Mouse (Mus musculus): ENCODE data around the gene Arg2. TPM values are rescaled to one million over a fixed set of nuclear protein-coding genes. Genes with fewer than 3 reads are reported as not detected.
A peak's percentile ranks its signal among the peaks of the same experiment; 100 is the strongest.
"Not testable (repeated sequence)": the region's sequence is repeated elsewhere in the genome, so short reads cannot be mapped to it uniquely, and the experiment has no call there.

The Arg2 gene
- polyA plus RNA-seq, 1 experiment = not detected

- peak within 1 kb of the TSS; percentile 74 for H3K4me3 ChIP-seq (ENCODE audit: low read depth, low read length)
- no peak for TF ChIP-seq POLR2A (IDR thresholded peaks at IDR 0.05; ENCODE audit: insufficient read depth, low read length)
- TF ChIP-seq CTCF (IDR thresholded peaks at IDR 0.05; ENCODE audit: low read depth, low read length) = peak; percentile 14
- TF ChIP-seq EP300 (IDR thresholded peaks at IDR 0.05; ENCODE audit: insufficient read depth, low read depth, low read length) = no peak
- peak within 1 kb of the TSS; percentile 75 for H3K9ac ChIP-seq (ENCODE audit: low read depth, poor library complexity, severe bottlenecking)
- H3K27me3 ChIP-seq (ENCODE audit: control insufficient read depth, insufficient read depth, low read length, poor library complexity, severe bottlenecking) = no peaks in the 10 kb centered on the region
- peaks cover 13% of the 10 kb centered on the region for H3K36me3 ChIP-seq (ENCODE audit: control insufficient read depth, insufficient read depth, low read length, poor library complexity, severe bottlenecking)
- H3K27ac ChIP-seq (ENCODE audit: insufficient read depth, low read length) = no peak within 1 kb of the TSS
- no peaks in the 10 kb centered on the region for H3K4me1 ChIP-seq (ENCODE audit: control insufficient read depth, insufficient read depth, low read length)
- H3K9me3 ChIP-seq (replicated peaks; ENCODE audit: control insufficient read depth, insufficient read depth, low read length, poor library complexity, severe bottlenecking) = no peaks in the 10 kb centered on the region
These were observed 41.7 kb downstream of the Arg2 start, which contains the start of gene Vti1b for GRCm38 (mm10) chr12:79172019-79172941. Gene Vti1b, minus strand, starts transcription at chr12:79172667.

- no peak overlapping the region for H3K4me3 ChIP-seq (ENCODE audit: low read depth, low read length)
- H3K27me3 ChIP-seq (ENCODE audit: control insufficient read depth, insufficient read depth, low read length, poor library complexity, severe bottlenecking) = no peaks in the 10 kb centered on the region
- H3K27ac ChIP-seq (ENCODE audit: insufficient read depth, low read length) = no peak overlapping the region
- H3K36me3 ChIP-seq (ENCODE audit: control insufficient read depth, insufficient read depth, low read length, poor library complexity, severe bottlenecking) = peaks cover 13% of the 10 kb centered on the region
- TF ChIP-seq CTCF (IDR thresholded peaks at IDR 0.05; ENCODE audit: low read depth, low read length) (no peak), POLR2A (IDR thresholded peaks at IDR 0.05; ENCODE audit: insufficient read depth, low read length) (no peak), EP300 (IDR thresholded peaks at IDR 0.05; ENCODE audit: insufficient read depth, low read depth, low read length) (no peak)
- no peak overlapping the region for H3K9ac ChIP-seq (ENCODE audit: low read depth, poor library complexity, severe bottlenecking)
- H3K9me3 ChIP-seq (replicated peaks; ENCODE audit: control insufficient read depth, insufficient read depth, low read length, poor library complexity, severe bottlenecking) = no peaks in the 10 kb centered on the region
- no peaks in the 10 kb centered on the region for H3K4me1 ChIP-seq (ENCODE audit: control insufficient read depth, insufficient read depth, low read length)
These were observed 43.1 kb downstream of the Arg2 start for GRCm38 (mm10) chr12:79173721-79174120.

GRCm38 (mm10) chr12:79175998-79176397 is 45.4 kb downstream of the Arg2 start:
- H3K36me3 ChIP-seq (ENCODE audit: control insufficient read depth, insufficient read depth, low read length, poor library complexity, severe bottlenecking) = peaks cover 19% of the 10 kb centered on the region
- TF ChIP-seq EP300 (IDR thresholded peaks at IDR 0.05; ENCODE audit: insufficient read depth, low read depth, low read length) (no peak), POLR2A (IDR thresholded peaks at IDR 0.05; ENCODE audit: insufficient read depth, low read length) (no peak), CTCF (IDR thresholded peaks at IDR 0.05; ENCODE audit: low read depth, low read length) (no peak)
- no peaks in the 10 kb centered on the region for H3K27me3 ChIP-seq (ENCODE audit: control insufficient read depth, insufficient read depth, low read length, poor library complexity, severe bottlenecking)
- no peak overlapping the region for H3K27ac ChIP-seq (ENCODE audit: insufficient read depth, low read length)
- no peak overlapping the region for H3K9ac ChIP-seq (ENCODE audit: low read depth, poor library complexity, severe bottlenecking)
- H3K4me3 ChIP-seq (ENCODE audit: low read depth, low read length) = no peak overlapping the region
- H3K4me1 ChIP-seq (ENCODE audit: control insufficient read depth, insufficient read depth, low read length) = no peaks in the 10 kb centered on the region
- H3K9me3 ChIP-seq (replicated peaks; ENCODE audit: control insufficient read depth, insufficient read depth, low read length, poor library complexity, severe bottlenecking) = no peaks in the 10 kb centered on the region

- H3K4me3 ChIP-seq (ENCODE audit: low read depth, low read length); H3K4me1 ChIP-seq (ENCODE audit: control insufficient read depth, insufficient read depth, low read length); H3K9ac ChIP-seq (ENCODE audit: low read depth, poor library complexity, severe bottlenecking); H3K27me3 ChIP-seq (ENCODE audit: control insufficient read depth, insufficient read depth, low read length, poor library complexity, severe bottlenecking); H3K27ac ChIP-seq (ENCODE audit: insufficient read depth, low read length); H3K9me3 ChIP-seq (replicated peaks; ENCODE audit: control insufficient read depth, insufficient read depth, low read length, poor library complexity, severe bottlenecking): not testable (repeated sequence)
- H3K36me3 ChIP-seq (ENCODE audit: control insufficient read depth, insufficient read depth, low read length, poor library complexity, severe bottlenecking) = peaks cover 69% of the 10 kb centered on the region
These were observed 54.6 kb downstream of the Arg2 start for GRCm38 (mm10) chr12:79185160-79185559.

- Histone ChIP-seq H3K27ac (ENCODE audit: insufficient read depth, low read length) (peak overlapping the region; percentile 29; the same call in 1 of the 2 replicates), H3K9me3 (replicated peaks; ENCODE audit: control insufficient read depth, insufficient read depth, low read length, poor library complexity, severe bottlenecking) (no peaks in the 10 kb centered on the region), H3K9ac (ENCODE audit: low read depth, poor library complexity, severe bottlenecking) (peak overlapping the region; percentile 54), H3K27me3 (ENCODE audit: control insufficient read depth, insufficient read depth, low read length, poor library complexity, severe bottlenecking) (no peaks in the 10 kb centered on the region), H3K4me3 (ENCODE audit: low read depth, low read length) (peak overlapping the region; percentile 79), H3K4me1 (ENCODE audit: control insufficient read depth, insufficient read depth, low read length) (no peaks in the 10 kb centered on the region), H3K36me3 (ENCODE audit: control insufficient read depth, insufficient read depth, low read length, poor library complexity, severe bottlenecking) (peaks cover 24% of the 10 kb centered on the region)
- TF ChIP-seq CTCF (IDR thresholded peaks at IDR 0.05; ENCODE audit: low read depth, low read length) (no peak), EP300 (IDR thresholded peaks at IDR 0.05; ENCODE audit: insufficient read depth, low read depth, low read length) (no peak), POLR2A (IDR thresholded peaks at IDR 0.05; ENCODE audit: insufficient read depth, low read length) (no peak)
These were observed 60.5 kb downstream of the Arg2 start for GRCm38 (mm10) chr12:79190931-79191673.

- Histone ChIP-seq H3K9ac (ENCODE audit: low read depth, poor library complexity, severe bottlenecking) (peak overlapping the region; percentile 54), H3K27me3 (ENCODE audit: control insufficient read depth, insufficient read depth, low read length, poor library complexity, severe bottlenecking) (no peaks in the 10 kb centered on the region), H3K27ac (ENCODE audit: insufficient read depth, low read length) (no peak overlapping the region), H3K4me3 (ENCODE audit: low read depth, low read length) (peak overlapping the region; percentile 79), H3K36me3 (ENCODE audit: control insufficient read depth, insufficient read depth, low read length, poor library complexity, severe bottlenecking) (peaks cover 18% of the 10 kb centered on the region), H3K9me3 (replicated peaks; ENCODE audit: control insufficient read depth, insufficient read depth, low read length, poor library complexity, severe bottlenecking) (no peaks in the 10 kb centered on the region), H3K4me1 (ENCODE audit: control insufficient read depth, insufficient read depth, low read length) (no peaks in the 10 kb centered on the region)
- no peak for TF ChIP-seq POLR2A (IDR thresholded peaks at IDR 0.05; ENCODE audit: insufficient read depth, low read length)
- TF ChIP-seq CTCF (IDR thresholded peaks at IDR 0.05; ENCODE audit: low read depth, low read length) = no peak
- TF ChIP-seq EP300 (IDR thresholded peaks at IDR 0.05; ENCODE audit: insufficient read depth, low read depth, low read length) = no peak
These were observed 61.1 kb downstream of the Arg2 start for GRCm38 (mm10) chr12:79191701-79192100.

Measured in ES-Bruce4 (cell line).